Mouse (Mus musculus) liver, embryonic 14.5 days (tissue): ENCODE measurements around the gene Trir.

Experiments used
- CTCF ChIP-seq: IDR thresholded peaks from 2 replicates; pipeline ENCODE4 v1.5.1; 2016; ENCODE audit warnings: antibody characterized with exemption, low read depth, control low read depth
- EP300 ChIP-seq: IDR thresholded peaks from 2 replicates; pipeline ENCODE4 v1.6.1; 2016; ENCODE audit warnings: antibody characterized with exemption, low read depth

DNA sequence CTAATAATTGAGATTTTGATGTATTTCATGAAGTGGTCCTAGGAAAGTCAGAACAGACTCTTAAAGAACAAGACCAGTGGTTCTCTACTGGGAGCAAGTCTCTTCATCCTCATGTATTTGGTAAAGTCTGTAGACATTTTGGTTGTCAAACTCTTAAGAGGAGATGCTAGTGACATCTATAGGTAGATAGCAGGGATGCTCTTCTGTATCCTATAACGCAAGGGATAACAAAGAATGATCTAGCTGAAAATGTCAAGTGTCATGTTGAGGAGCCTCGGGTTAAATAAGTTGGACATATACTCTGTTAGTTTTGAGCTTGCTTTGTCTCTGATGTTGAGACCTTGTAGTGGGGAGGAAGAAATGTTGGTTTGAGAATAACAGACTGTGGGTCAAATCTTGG, 1.3 kb downstream of the Trir start:
- no peak; the same call in 1 of the 2 replicates for TF ChIP-seq CTCF
- no peak for TF ChIP-seq EP300
